Mouse (Mus musculus): Measurements from ENCODE around the gene Tsc2.

Gene Tsc2

DNA sequence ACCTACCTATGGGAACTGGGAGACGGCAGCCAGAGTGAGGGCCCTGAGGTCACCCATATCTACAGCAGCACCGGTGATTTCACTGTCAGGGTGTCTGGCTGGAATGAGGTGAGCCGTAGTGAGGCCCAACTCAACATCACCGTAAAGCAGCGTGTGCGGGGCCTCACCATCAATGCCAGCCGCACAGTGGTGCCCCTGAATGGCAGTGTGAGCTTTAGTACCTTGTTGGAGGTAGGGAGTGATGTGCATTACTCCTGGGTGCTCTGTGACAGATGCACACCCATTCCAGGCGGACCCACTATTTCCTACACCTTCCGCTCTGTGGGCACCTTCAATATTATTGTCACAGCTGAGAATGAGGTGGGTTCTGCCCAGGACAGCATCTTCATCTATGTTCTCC, 58.6 kb downstream of the Tsc2 start:
- in situ Hi-C loops (cut with MboI; ENCODE audit: unreplicated experiment in 2 of 2): no loop called here

DNA sequence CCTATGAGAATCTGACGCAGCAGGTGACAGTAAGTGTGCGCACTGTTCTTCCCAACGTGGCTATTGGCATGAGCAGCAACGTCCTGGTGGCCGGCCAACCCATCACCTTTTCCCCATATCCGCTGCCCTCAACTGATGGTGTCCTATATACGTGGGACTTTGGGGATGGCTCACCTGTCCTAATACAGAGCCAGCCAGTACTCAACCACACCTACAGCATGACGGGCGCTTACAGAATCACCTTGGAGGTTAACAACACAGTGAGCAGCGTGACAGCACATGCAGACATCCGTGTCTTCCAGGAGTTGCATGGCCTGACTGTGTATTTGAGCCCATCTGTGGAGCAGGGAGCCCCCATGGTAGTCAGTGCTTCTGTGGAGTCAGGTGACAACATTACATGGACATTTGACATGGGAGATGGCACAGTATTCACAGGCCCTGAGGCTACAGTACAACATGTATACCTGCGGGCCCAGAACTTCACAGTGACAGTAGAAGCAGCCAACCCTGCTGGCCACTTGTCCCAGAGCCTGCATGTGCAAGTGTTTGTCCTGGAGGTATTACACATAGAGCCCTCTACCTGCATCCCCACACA, 59.7 kb downstream of the Tsc2 start:
- in situ Hi-C loops (cut with MboI; ENCODE audit: unreplicated experiment in 2 of 2): no loop called here

DNA sequence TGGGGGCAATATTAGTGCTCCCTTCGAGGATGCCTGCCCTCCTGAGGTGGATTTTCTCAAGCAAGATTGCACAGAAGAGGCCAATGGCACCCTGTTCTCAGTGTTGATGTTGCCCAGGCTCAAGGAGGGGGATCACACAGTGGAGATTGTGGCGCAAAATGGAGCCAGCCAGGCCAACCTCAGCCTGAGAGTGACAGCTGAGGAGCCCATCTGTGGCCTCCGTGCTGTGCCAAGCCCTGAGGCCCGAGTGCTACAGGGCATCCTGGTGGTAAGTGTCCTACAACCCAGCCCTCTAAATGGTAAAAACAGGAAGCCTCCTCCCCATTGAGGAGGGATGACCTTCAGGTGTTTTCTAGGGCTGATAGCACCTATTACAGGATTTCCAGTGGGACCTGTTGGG, 62.6 kb downstream of the Tsc2 start:
- in situ Hi-C loops (cut with MboI; ENCODE audit: unreplicated experiment in 2 of 2): no loop called here

DNA sequence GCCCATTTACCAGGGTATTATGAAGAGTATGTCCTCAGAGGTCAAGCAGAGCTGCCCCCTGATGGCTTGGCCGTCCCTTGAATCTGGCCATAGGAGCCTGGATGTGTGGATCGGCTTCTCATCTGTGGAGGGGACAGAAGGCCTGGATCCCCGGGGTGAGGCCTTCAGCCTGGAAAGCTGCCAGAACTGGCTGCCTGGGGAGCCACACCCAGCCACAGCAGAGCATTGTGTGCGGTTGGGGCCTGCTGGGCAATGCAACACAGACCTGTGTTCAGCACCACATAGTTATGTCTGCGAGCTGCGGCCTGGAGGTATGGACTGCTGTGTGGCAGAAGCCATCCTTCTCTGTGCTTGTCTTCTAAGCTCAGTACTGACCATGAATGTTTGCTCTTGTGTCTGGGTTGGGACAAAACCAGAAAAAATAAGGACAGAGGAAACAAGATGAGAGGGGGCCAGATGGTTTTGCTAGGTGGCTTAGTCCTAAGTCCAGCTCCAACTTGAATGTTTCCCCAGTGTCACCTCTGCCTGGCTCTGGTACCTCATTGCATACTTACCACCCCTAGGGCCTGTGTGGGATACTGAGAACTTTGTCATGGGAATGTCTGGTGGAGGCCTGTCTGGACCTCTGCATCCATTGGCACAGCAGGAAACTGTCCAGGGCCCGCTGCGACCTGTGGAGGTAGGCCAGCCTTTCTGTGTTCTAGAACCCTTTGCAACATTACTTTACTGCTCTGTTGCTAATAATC, 65.2 kb downstream of the Tsc2 start:
- in situ Hi-C loops (cut with MboI; ENCODE audit: unreplicated experiment in 2 of 2): no loop called here

DNA sequence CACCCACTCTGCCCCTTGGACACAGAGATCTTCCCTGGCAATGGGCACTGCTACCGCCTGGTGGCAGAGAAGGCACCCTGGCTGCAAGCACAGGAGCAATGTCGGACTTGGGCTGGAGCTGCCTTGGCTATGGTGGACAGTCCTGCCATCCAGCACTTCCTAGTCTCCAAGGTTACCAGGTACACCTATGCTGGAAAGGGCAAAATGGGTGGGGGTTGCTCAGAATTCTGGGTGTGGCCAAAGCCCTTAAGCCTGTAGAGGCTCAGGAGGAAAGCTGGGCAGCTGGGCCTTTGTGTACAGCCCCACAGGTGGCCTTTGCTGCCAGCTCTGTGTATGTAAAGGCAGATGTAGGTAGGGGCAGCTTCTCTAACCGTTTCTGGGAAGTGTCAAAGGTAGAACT, 66.6 kb downstream of the Tsc2 start:
- in situ Hi-C loops (cut with MboI; ENCODE audit: unreplicated experiment in 2 of 2): no loop called here

DNA sequence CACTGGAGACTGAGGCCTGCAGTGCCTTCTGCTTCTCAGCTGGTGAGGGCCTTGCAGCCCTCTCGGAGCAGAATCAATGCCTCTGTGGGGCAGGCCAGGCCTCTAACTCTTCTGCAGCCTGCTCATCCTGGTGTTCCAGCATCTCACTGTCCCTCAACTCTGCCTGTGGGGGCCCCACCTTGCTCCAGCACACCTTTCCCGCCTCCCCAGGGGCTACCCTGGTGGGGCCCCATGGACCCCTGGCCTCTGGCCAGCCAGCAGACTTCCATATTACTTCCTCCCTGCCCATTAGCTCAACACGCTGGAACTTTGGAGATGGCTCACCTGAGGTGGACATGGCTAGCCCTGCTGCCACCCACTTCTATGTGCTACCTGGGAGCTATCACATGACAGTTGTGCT, 67.3 kb downstream of the Tsc2 start:
- in situ Hi-C loops (cut with MboI; ENCODE audit: unreplicated experiment in 2 of 2): no loop called here

DNA sequence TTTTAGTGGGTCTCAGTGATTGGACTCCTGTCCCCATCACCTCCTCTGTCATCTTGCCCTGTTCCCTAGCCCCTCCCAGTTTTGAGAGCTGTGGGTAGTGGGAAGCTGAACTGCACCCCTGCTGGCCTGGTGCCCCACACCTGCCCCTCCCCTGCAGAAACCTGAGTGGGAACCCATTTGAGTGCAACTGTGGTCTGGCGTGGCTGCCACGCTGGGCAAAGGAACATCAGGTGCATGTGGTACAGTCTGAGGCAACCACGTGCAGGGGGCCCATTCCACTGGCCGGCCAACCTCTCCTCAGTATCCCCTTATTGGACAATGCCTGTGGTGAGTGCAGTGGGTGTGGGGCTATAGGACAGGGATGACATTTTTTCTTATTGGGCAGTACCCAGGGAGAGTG, 68.0 kb downstream of the Tsc2 start:
- in situ Hi-C loops (cut with MboI; ENCODE audit: unreplicated experiment in 2 of 2): no loop called here

DNA sequence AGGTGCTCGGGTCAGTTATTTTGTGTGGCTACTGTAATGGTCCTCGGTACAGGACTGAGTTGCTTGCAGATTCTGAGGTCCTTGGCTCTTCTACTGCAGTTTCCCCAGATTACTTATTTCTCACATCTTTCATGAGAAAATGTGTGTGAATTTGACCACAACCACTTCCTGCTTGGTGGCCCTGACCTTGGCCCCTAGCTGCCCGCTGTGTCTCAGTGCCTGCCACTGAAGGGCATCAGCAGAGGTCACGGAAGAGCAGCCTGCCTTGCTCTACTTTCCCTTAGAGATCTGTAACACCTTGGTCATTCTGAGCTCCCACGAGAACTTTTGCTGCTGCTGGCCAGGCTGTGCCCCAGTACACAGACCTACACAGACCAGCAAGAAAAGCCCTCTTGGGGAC, 68.8 kb downstream of the Tsc2 start:
- in situ Hi-C loops (cut with MboI; ENCODE audit: unreplicated experiment in 2 of 2): no loop called here

DNA sequence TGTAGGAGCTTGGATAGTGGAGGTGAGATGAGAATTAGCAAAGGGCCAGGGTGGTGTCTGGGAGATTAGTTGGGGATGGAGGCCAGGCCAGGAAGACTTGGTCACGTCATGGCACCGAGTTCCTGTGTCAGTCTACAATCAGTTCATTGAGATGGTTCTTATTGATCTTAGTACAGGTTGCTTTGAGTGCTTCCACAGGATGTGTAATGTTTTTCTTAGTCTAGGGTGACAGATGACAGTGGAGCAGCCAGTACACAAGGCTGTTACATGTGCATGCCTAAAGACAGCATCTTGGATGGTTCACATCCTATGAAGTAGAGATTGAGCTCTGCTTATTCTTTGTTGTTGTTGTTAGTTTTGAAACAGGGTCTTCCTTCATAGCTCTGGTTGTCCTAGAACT, 70.8 kb downstream of the Tsc2 start:
- in situ Hi-C loops (cut with MboI; ENCODE audit: unreplicated experiment in 2 of 2): no loop called here

DNA sequence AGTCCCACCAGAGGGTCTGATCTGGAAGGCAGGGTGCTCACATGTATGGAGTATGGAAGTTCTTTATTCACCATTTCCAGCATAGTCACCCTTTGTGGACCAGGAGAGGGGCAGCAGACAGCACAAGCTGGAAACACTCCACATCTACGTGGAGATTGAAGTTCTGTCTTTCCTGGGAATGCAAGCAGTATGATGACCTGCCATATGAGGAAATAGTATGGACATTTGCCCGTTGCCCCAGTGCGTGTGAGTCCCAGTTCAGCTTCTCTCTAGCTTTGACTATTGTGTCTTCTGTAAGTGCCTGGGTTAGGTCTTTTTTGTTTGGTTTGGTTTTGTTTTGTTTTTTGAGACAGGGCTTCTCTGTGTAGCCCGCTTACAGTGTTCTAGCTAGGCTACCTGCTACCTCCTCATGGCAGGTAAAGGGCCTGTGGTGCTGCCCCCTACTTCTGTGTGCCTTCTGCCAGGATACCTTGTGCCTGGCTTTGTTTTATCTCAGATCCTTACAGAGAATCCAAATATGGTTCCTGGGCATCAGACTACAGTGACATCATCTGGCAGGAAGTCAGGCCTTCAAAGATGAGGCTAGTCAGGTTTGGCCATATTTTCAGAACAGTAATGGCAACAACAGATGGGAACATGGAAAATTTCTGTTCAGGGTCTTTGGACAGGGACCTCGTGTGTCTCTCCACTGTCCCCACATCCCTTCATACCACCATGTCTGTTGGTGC, 72.0 kb downstream of the Tsc2 start:
- in situ Hi-C loops (cut with MboI; ENCODE audit: unreplicated experiment in 2 of 2): no loop called here

DNA sequence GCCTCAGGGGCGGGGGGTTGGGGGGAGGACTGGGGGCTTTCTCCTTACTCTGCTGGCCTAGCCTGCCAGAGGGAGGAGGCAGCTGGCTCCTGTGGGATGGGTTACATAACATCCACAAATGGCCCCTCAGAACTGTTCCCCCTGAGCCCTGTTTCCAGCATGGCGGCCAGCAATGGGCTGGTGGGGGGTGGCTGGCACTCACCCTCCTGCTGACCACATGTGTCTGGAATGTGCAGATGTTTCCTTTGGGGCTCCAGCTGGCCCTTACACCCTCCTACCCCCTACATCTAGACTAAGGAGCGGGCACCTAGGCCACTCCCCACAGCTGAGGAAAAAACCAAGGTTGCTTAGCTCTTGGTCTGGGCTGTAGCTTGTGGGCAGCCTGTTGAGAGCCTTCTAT, 73.3 kb downstream of the Tsc2 start:
- in situ Hi-C loops (cut with MboI; ENCODE audit: unreplicated experiment in 2 of 2): no loop called here

DNA sequence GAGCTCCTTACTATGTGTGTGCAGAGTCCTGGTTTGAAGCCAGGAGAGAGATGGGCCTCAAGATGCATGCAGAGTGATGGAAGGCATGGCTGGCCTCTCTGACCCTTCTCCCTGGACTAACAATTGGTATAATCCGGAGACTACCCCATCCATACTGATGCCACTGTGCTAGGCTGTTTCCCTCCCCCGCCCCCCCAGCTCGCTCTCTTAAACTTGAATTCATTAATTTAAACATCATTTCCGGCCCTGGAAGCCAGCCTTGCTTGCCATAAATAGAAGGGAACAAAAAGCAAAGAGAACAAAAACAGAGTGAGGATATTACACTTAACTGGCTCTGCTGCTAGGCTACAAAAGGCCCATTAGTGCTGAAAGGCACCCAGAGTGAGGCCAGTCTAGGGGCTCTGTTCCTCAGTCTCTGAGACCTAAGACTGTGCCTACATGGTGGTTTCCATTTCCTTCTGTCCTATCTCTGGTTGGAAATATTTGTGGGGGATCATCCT, 73.8 kb downstream of the Tsc2 start:
- in situ Hi-C loops (cut with MboI; ENCODE audit: unreplicated experiment in 2 of 2): no loop called here

DNA sequence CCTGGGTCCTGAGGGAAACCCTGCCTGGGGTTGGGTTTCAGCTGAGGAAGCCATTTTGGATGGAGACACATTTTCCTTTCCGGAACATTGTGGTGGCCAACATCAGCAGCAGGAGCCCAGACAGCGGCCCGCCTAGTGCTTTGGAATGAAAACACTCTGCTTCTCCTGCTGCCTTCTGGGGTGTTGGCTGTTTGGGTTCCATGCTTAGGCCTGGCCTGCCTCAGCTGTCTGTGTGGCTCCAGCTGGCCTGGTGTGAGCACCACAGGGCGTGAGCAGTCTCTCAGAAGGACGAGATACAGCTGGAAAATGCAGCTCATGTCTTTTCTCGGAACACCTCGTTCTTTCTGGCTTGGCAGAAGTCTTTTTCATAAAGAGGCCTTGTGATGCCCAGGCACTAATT, 75.3 kb downstream of the Tsc2 start:
- in situ Hi-C loops (cut with MboI; ENCODE audit: unreplicated experiment in 2 of 2): no loop called here

DNA sequence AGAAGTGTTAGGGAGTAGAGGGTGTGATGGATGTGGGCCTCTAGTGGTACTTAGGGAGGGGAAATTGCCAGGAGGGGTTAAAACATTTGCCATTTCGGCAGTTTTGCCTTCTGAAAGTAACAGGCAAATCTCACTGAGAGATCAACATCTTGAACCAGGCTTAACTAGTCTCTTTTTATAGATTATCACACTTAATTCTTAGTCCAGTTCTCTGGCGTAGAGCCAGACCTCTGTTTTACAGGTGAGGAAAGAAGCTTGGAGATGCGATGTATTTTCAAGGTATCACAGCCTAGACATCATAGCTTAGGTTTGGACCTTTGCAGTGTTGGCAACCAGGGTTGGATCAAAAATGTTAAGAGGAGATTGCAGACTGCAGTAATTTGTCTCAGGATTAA, 81.4 kb downstream of the Tsc2 start:
- in situ Hi-C loops (cut with MboI; ENCODE audit: unreplicated experiment in 2 of 2): no loop called here

DNA sequence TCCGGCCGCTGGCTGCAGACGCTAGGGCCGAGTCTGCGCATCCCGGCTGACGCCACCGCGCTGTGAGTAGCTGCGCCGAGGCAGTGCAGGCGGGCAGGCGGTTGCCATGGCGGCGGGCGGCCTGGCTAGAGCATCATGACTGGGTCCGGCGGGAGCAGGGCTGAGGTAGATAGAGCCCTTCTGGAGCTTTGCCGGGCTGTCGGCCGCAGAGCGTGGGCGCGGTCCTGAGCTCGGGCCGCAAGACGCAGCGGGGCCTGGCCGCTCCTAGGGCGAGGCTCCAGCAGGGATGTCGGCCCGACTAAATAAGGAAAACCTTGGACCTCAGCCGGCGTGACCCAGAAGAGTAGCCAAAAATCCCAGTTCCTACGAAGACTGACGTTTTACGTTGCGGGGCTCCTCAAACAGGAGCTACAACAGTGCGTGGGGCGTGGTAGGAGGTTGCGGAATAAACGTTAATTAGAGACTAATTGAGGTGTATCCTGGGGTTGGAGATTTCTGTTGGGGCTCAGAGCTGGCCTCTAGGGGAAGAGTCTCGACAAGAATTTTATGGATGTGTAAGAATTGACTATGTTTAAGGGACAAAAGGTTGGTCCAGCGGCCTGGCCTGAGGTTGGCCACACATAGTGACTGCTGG, 81.9 kb downstream of the Tsc2 start:
- in situ Hi-C loops (cut with MboI; ENCODE audit: unreplicated experiment in 2 of 2): no loop called here

DNA sequence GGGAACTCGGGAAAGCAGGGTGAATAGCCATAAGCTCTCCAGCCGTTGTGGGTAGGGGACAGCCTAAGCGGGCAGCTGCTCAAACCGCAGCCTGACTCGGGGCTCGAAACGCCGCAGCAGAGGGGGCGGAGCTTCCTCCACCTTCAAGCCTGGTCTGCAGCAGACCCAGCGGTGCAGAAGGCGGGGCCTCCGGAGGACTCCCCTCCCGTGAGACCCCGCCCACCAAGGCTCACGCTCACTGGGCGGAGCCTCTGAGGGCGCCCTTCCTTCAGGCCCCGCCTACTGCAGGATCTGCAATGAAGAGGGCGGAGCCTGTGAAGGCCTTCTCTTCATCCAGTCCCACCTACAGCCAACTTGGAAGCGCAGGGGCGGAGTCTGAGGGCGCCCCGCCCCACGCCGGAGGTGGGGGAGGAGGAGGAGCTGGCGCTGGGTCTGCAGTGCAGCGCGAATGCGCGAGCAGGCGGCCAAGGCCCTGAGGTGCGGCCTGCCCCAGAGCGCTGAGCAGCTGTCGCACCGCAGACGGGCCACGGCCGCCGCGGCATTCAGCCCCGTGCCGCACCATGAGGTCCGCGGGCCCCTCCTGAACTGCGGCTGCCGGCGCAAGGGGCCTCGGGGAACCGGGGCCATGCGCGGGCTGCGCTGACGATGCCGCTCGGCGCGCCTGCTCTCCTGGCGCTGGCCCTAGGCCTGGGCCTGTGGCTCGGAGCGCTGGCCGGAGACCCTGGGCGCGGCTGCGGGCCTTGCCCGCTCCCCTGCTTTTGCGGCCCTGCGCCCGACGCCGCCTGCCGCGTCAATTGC, 82.6 kb downstream of the Tsc2 start, which contains the start of gene Pkd1:
Pkd1 (plus strand) TSS at position 217 of the 798 bp plus-strand sequence.
- in situ Hi-C loops (cut with MboI; ENCODE audit: unreplicated experiment in 2 of 2): no loop called here

DNA sequence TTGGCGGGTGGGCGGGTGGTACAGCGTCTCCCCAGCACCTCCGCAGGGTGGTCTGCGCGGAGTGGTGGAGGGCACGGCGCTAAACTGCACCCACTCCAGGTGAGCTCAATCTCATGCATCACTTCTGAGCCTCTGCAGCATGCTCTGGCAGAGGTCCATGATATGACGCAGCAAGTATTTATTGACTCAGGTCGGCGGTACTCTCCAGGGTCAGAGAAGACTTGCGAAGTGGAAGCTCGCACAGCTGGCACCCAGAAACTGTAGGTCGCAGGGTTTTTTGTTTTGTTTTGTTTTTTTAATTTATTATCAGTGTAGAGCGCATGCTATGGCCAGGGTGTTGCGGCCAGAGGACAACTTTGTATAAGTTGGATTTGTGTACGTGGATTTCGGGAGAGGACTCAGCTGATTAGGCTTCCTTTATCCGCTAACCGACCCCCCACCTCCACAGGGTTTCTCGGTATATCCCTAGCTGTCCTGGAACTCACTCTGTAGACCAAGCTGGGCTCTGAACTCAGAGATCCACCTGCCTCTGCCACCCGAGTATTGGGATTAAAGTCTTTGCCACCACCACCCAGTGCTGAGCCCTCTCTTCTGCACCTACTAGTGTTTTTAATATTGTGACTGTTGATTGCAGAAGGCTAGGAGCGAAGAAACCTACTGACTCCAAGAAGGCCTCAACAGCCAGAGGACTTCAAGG, 83.4 kb downstream of the Tsc2 start:
- in situ Hi-C loops (cut with MboI; ENCODE audit: unreplicated experiment in 2 of 2): no loop called here

DNA sequence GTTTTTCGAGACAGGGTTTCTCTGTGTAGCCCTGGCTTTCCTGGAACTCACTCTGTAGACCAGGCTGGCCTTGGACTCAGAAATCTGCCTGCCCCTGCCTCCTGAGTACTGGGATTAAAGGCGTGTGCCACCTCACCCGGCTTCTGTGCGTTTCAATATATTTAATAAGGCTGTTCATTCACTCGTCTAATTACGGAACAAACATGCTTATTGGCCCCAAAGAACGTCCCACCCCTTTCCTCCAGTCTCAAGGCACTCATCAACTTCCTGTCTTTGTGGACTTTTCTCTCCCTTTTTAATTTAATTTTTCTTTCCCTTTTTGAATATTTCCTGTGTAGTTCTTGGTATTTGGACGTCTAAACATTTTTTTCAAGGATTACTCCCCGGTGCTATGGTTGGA, 84.0 kb downstream of the Tsc2 start:
- in situ Hi-C loops (cut with MboI; ENCODE audit: unreplicated experiment in 2 of 2): no loop called here

DNA sequence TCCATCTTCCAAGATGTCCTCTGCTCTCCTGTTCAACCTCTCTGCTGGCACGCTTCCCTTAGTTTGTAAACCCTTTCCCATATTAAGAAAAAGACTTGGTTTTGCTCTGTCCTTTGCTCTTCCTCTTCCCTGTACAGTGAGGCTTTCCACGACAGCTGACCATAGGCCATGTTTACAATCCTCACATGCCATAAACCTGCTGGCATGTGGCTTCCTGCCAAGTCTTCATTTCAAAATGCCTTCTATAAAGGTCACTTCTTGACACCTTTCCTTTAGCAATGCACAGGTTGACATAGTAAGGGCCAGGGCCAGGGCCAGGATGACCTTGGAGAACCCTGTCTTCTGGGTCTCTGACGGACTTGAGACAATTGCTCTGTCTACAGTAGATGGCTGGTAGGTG, 86.2 kb downstream of the Tsc2 start:
- in situ Hi-C loops (cut with MboI; ENCODE audit: unreplicated experiment in 2 of 2): no loop called here

Measured in v-Abl transformed pro-B cells (cell line).